Mouse (Mus musculus): Measurements from ENCODE around the gene Dhx8.

Gene Dhx8

DNA sequence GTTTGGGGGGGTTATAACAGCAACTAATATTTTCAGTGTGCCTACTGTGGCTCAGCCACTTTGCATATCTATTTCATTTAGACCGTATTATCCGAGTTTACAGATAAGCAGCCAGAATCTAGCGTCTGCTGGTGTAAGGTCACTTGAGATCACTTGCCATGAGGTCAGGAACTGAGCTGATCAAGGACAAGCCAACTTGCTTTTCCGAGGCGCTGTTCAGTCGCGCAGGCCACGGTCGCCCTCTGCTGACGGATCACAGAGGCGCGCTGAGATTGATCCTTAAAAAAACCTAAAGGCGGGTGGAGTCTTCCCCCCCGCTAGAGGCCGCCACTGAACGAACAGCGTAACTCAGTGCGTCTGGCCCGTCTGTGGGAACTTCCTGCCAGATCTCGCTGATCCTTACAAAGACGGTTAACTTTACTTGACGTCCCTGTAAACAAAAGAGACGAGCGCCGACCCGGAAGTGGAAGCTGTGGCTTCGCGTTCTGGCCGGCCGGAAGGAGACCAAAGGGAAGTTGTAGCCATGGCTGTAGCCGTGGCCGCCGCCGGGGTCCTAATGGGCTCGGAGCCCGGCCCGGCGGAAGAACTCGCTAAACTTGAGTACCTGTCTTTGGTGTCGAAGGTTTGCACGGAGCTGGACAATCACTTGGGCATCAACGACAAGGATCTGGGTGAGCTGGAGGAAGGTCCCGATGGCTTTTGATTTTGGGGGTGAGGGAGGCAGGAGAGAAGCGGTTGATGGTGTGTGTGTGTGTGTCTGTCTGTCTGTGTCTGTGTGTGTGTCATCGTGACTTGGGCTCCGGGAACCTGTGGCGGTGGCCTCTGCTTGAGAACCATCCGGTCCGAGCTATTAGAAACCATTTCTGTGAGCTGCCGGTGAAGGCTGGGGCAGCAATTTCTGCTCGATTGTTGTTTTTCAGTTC lies at the start of gene Dhx8:
TSS of gene Dhx8 (plus strand) at position 402 of the 923 bp plus-strand sequence.
- DNase-seq (ENCODE audit: low read depth, low spot score) = peak; percentile 100

DNA sequence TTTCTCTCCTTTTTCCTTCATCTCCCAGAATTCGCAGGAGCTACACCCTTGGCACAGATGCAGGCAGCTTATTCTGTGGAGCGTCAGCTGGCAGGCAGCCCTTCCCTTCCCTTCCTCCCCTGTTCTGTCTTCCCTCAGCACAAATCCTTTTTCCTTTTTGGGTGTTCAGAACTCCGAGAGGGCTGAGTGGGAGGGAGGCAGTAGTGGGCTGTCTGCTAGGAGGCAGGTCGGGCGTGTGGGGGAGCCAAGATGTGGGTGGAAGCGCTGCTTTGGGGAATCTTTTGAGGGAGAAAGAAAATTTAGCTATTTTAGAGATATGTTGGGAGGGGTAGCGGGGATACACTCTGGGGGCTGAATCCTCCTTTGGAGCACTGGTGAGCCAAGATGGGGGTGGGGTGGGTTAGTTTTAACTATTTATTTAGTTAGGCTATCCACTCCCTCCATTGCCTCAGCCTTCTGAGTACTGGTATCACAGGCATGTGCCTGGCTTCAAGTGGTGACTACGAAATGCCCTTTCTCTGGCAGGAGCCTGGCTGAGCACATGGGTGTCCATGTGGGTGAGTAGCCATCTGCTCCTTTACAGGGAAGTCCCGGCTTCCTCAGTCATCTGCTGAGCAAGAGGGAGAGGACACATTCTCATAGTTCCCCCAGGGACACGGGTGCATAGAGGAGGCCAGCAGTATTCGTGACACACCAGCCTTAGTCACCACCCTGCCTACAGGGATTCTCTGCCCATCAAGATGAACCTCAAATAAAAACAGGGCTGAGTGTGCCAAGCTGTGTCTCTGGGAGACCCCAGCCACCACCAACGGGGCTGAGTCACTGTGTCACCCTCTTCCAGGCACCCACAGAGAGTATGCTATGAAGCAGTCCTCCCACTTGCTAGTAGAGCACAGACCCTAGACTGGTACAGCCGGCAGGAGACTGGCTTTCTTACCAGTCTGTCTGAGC lies 45.1 kb upstream of the Dhx8 start:
- DNase-seq (ENCODE audit: low read depth, low spot score) = peak; percentile 97

DNA sequence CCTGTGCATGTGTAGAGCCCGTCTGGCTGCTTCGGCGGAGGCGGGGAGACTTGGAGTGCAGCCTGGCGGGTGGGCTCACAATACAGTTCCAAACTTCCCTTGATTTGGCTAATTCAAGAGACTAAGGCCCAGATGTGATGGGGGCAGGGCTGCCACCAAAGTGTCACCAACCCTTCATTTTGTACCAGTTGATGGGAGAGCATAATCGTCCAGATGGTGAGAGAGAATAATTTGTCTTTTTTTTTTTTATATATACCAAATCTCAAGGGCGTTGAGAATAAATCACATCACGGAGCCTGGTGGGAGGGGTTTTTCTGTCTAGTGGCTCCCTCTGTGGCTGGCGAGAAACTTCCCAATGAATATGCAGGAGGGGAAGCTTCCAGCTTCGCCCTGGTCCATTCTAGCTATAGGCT lies 43.0 kb upstream of the Dhx8 start:
- DNase-seq (ENCODE audit: low read depth, low spot score) = peak; percentile 83

- peak; percentile 55 for DNase-seq (ENCODE audit: low read depth, low spot score)
These were observed 42.4 kb upstream of the Dhx8 start for GRCm38 (mm10) chr11:101690326-101690725.

DNA sequence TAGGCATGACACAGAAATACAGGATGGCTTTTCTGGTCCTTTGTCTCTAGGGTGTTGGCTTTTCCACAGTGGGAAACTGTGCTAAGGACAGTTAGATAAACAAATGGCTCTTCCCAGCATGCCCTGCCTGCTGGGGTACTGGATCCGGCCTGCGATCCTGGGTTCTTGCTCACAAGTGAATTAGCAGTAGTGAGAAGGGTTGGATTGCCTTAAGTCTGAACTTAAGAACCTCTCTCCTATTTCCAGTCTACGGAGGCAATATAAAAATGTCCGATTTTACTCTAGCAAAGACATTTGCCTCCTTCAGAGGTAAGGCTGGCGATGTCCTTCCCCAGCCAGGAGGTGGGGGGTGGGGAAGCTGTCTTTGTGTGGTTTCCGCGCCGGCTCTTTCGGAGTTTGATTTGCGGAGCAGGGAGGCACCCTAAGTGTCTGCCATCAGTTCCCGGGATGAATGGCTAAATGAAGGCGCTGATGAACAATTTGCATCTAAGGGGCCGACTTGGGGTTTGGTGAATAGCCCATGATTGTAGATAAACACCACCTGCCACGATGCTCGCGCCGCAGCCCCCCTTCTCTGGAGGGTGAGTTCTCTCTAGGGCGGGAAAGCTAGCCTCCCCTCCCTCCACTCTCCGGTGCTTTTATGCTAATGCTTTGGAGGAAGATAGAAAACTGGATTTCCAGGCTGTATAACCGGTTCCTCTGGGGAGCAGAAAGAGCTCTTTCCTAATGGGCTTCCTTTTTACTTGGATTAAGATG lies 36.6 kb upstream of the Dhx8 start:
- DNase-seq (ENCODE audit: low read depth, low spot score) = peak; percentile 55

GRCm38 (mm10) chr11:101697156-101697861 lies 35.4 kb upstream of the Dhx8 start:
- no peak for DNase-seq (ENCODE audit: low read depth, low spot score)

DNA sequence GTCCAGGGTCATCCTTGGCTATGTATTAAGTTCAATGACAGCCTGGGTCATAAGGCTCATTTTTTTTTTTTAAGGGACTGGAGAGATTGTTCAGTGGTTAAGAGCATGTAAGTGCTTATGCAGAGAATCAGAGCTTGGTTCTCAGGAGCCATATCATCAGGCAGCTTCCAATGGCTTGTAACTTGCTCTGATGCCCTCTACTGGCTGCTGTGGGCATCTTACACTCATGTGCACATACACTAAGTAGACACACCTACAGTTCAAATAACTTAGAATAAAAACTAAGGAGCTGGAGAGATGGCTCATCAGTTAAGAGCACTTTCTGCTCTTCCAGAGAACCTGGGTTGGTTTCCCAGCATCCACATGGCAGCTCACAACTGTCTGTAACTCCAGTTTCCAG lies 34.6 kb upstream of the Dhx8 start:
- DNase-seq (ENCODE audit: low read depth, low spot score) = no peak

- DNase-seq (ENCODE audit: low read depth, low spot score) = no peak
These were observed 33.2 kb upstream of the Dhx8 start for GRCm38 (mm10) chr11:101699556-101699955.

GRCm38 (mm10) chr11:101699991-101700390 lies 32.7 kb upstream of the Dhx8 start:
- no peak for DNase-seq (ENCODE audit: low read depth, low spot score)

DNA sequence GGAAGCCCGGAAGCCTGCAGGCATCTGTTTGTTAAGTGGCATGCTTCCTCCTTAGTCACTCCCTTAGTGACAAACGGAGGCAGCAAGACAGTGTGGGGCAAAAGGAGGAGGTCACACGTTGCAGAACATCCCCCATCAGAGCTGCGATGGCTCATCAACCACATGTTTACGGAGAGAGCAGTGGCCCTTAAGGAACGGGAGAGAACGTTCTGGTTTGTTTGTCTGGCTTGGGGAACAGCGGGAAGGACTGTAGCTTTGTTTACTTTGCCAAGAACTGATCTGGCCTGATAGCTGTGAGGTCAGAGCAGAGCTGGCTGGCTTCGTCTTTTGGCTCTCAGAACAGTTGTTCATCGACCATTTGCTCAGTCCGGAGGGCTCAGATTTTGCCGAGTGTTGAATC lies 32.3 kb upstream of the Dhx8 start:
- DNase-seq (ENCODE audit: low read depth, low spot score) = peak; percentile 85

DNA sequence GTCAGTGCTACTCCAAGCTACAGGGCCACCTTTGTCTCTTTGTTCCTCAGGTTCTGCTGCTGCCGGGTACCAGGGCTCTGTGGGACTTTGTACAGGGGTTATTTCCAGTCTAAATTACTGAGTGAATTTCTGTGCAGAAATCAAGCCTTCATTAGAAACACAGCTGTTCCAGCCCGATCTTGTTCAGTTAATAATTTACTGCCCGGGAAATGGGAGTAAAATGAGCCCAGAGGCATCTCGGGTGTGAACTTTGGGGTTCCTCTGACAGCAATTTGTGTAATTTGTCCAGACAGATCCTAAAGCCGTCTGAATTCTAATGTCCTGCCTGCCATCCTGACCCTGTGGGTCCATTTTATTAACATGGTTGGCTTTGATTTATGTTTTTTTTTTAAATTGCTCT lies 28.6 kb upstream of the Dhx8 start:
- DNase-seq (ENCODE audit: low read depth, low spot score) = no peak

DNA sequence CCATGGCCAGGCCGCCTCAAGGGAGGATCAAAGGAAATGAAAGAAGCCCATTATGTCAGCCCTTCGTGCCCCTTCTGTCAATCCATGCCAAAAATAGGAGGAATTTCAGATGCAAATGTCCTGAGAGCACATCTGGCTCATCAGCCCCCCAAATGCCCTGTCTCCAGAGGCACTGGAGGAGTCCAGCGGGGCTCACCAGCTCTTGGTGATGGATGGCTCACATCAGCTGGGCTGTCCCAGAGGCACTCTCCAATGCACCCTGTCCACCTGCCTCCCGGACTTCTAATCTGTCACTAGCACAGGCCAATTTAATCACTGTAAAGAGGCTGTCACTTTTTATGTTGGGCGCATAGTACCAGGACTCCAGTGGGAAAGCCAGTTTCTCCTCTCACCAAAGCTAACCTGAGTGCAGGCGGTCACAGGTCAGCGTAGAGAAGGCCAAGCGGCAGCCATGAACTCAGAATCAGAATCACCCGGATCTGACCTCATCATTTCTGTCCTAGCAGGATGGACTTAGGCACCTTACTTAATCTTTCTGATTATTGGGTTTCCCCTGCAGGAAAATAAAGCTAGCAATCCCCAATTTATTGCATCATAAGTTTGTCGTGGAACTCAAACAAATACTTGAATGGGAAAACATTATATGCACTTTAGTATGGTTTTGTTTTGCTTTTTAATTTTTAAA lies 25.8 kb upstream of the Dhx8 start:
- DNase-seq (ENCODE audit: low read depth, low spot score) = no peak

GRCm38 (mm10) chr11:101708482-101708881 lies 24.2 kb upstream of the Dhx8 start:
- DNase-seq (ENCODE audit: low read depth, low spot score) = no peak

DNA sequence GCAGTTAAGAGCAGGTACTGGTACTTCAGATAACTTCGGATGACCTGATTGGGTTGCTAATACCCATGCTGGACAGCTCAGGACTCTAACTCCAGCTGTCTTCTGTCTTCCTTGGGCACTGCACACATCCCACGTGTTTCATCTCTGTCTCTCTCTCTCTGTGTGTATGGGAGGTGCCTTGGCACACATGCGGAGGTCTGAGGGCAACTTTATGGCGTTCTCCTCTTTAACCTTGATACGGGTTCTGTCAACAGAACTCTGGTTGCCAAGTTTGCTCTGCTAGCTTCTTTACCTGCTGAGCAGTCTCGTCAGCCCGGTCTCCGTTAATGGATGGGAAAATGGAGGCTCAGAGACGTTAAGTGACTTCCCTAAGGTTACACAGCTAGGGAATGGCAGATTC lies 19.9 kb upstream of the Dhx8 start:
- no peak for DNase-seq (ENCODE audit: low read depth, low spot score)

- no peak for DNase-seq (ENCODE audit: low read depth, low spot score)
These were observed 18.7 kb upstream of the Dhx8 start for GRCm38 (mm10) chr11:101714012-101714411.

DNA sequence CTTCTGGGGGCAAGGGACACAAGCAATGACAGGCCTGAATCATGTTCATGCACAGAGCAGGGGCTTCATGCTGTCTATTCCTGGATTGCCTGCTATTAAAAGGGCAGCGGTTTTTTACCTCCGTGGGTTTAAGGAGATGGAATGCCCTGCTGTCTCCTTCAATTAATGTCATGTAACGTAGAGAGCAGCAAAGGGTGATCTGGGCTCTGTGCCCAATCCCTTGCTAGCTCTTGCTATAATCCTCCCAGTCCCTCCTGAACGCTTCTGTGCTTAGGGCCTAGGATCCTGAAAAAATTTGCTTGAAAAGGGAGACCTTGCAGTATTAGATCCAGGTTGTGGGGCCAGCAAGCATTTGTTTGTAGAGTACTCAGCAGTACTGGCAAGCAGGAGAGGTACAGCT lies 14.4 kb upstream of the Dhx8 start:
- peak; percentile 12 for DNase-seq (ENCODE audit: low read depth, low spot score)

GRCm38 (mm10) chr11:101719986-101720520 lies 12.7 kb upstream of the Dhx8 start:
- no peak for DNase-seq (ENCODE audit: low read depth, low spot score)

DNA sequence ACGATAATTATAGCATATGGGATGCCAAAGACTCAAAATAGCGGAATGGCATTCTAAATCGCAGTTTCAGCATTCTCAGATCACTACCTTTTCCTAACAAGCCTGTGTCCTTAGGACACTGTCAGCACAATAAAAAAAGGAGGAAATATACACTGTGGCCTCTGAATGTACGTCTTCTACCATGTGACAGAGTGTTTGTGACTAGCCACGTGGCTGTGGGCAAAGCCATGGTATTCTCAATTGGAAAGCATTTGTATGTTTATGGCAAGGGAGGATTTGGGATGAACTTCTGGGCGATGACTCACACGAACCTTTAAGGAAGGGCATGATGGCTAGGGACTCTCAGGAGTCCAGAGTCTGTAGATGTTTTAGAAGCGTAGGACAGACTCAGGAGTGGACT lies 7.7 kb upstream of the Dhx8 start:
- peak; percentile 13 for DNase-seq (ENCODE audit: low read depth, low spot score)

DNA sequence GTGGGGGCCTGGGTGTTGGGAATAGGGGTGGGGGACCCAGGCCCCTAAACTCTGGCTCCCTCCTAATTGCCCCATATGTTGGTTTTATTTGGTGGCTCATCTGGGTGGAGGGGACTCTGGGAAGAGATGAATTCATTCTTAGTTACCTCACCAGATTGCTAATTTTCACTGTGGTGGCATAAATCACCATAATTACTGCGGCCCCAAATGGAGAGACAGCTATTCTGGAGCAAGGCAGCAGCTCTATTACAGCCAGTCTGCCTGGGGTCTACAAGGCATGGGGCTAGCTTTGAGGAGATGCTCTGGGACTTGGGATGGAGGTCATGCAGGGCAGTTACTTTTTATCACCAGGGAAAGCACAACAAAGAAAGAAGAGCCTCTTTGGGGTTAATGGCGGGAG lies 6.0 kb upstream of the Dhx8 start:
- no peak for DNase-seq (ENCODE audit: low read depth, low spot score)

DNA sequence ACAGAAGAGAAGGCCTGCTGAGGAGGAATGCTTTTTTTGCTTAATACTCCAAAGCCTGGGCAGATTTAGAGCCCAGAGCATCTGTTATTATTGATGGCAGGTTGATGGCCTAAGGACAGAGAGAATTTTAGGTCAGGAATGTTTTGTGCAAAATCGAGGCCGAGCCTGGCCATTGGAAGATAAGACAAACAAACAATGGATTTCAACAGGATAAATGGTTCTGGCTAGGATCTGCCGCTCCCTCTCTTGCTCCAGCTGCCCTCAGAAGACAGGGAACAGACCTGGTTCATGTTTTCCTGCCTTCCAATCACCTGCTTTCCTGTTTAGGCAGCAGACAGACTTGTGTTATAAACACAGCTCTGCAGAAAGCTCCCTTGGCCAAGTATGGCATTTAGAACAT lies 3.4 kb upstream of the Dhx8 start:
- peak; percentile 29 for DNase-seq (ENCODE audit: low read depth, low spot score)

All from brain, adult 2 months (tissue).